Mouse (Mus musculus) activated CD4-positive, CD25-positive, alpha-beta regulatory T cell (primary cell): ENCODE measurements around the gene Grk6. TPM values are rescaled to one million over a fixed set of nuclear protein-coding genes. Genes with fewer than 3 reads are reported as not detected.

ENCODE experiments used
- polyA plus RNA-seq, 2 experiments: library from polyadenylated mRNA; unstranded; fragments of 100-300 nt; shearing (Covaris generic); gene quantifications; one replicate each; pipeline ENCODE4 v1.2.1; 2017

Grk6 gene
- polyA plus RNA-seq: 100 to 1,000 TPM; 307 to 363 TPM

GRCm38 (mm10) chr13:55444937-55445315 lies at the start of gene Grk6:
Gene Grk6, plus strand, starts transcription at chr13:55445072.

GRCm38 (mm10) chr13:55398088-55398487 lies 46.8 kb upstream of the Grk6 start, which contains the start of gene Slc34a1:
Gene Slc34a1, plus strand, starts transcription at chr13:55398187.

GRCm38 (mm10) chr13:55414743-55415380 lies 30.0 kb upstream of the Grk6 start, which contains the start of gene Pfn3:
Gene Pfn3, minus strand, starts transcription at chr13:55415232.

GRCm38 (mm10) chr13:55426613-55427012 lies 18.3 kb upstream of the Grk6 start, which contains the start of gene F12:
Gene F12, minus strand, starts transcription at chr13:55426793.

GRCm38 (mm10) chr13:55464027-55464884 lies 19.4 kb downstream of the Grk6 start, which contains the start of gene Prr7:
Gene Prr7, plus strand, starts transcription at chr13:55464267.

GRCm38 (mm10) chr13:55487578-55488498 lies 43.0 kb downstream of the Grk6 start, which contains the start of gene Dbn1:
Gene Dbn1, minus strand, starts transcription at chr13:55488111.

Other genes with a start within 250 kb of the Grk6 start
- 10 to 100 TPM; 74.9 to 80.4 TPM for gene Nsd1, start 235.3 kb upstream of the Grk6 start, polyA plus RNA-seq
- 100 to 1,000 TPM; 419 to 452 TPM for gene Prelid1, start 124.6 kb upstream of the Grk6 start, polyA plus RNA-seq
- 100 to 1,000 TPM; 121 to 134 TPM for gene Rab24, start 123.1 kb upstream of the Grk6 start, polyA plus RNA-seq
- gene Mxd3, start 115.2 kb upstream of the Grk6 start, polyA plus RNA-seq: 10 to 100 TPM in 1 of 2 experiments, 1 to 10 TPM in 1; 6.7 to 11.3 TPM
- gene Lman2, start 82.3 kb upstream of the Grk6 start, polyA plus RNA-seq: 100 to 1,000 TPM; 118 to 171 TPM
- 100 to 1,000 TPM in 1 of 2 experiments, 10 to 100 TPM in 1; 85.2 to 155 TPM for gene Rgs14, start 75.3 kb upstream of the Grk6 start, polyA plus RNA-seq
- gene Slc34a1, start 46.9 kb upstream of the Grk6 start, polyA plus RNA-seq: under 1 TPM in 1 of 2 experiments, not detected in 1; 0.21 TPM
- gene Pfn3, start 29.8 kb upstream of the Grk6 start, polyA plus RNA-seq: not detected
- not detected for gene F12, start 18.3 kb upstream of the Grk6 start, polyA plus RNA-seq
- gene Prr7, start 19.2 kb downstream of the Grk6 start, polyA plus RNA-seq: 10 to 100 TPM in 1 of 2 experiments, 1 to 10 TPM in 1; 5.3 to 12.3 TPM
- gene Dbn1, start 43.0 kb downstream of the Grk6 start, polyA plus RNA-seq: under 1 TPM; 0.07 to 0.42 TPM
- gene Pdlim7, start 68.6 kb downstream of the Grk6 start, polyA plus RNA-seq: 10 to 100 TPM; 10.3 to 12.4 TPM
- 1 to 10 TPM; 1.0 to 2.0 TPM for gene Dok3, start 84.2 kb downstream of the Grk6 start, polyA plus RNA-seq
- gene Ddx41, start 91.6 kb downstream of the Grk6 start, polyA plus RNA-seq: 10 to 100 TPM; 65.1 to 77.7 TPM
- gene Fam193b, start 126.0 kb downstream of the Grk6 start, polyA plus RNA-seq: 10 to 100 TPM; 48.0 to 51.3 TPM
- gene Tmed9, start 128.7 kb downstream of the Grk6 start, polyA plus RNA-seq: 100 to 1,000 TPM; 274 to 325 TPM
- 10 to 100 TPM; 34.5 to 35.0 TPM for gene B4galt7, start 154.8 kb downstream of the Grk6 start, polyA plus RNA-seq
- gene Caml, start 177.9 kb downstream of the Grk6 start, polyA plus RNA-seq: 10 to 100 TPM; 26.2 to 35.0 TPM
- gene Ddx46, start 190.0 kb downstream of the Grk6 start, polyA plus RNA-seq: 10 to 100 TPM; 62.9 to 65.4 TPM
- gene B230219D22Rik, start 248.1 kb downstream of the Grk6 start, polyA plus RNA-seq: 10 to 100 TPM; 26.7 to 29.6 TPM